Mouse (Mus musculus) cerebellum, adult 2 months (tissue): ENCODE measurements at regions not wholly inside any gene's neighbourhood (a gene's known extent, or its start where the extent isn't known, plus 50 kb on each side); places are given as distances from the start of the nearest gene placed in this dataset.

Source experiments
- CTCF ChIP-seq: fragments of 200-500 bp; IDR thresholded peaks from 2 replicates; pipeline ENCODE4 v1.5.1; 2011; ENCODE audit warnings: low read depth, mild to moderate bottlenecking, control low read depth, low read length, moderate library complexity, borderline replicate concordance; ENCODE audit not compliant: insufficient read depth
- POLR2A ChIP-seq: fragments of 200-500 bp; IDR thresholded peaks from 2 replicates; pipeline ENCODE4 v1.6.1; 2011; ENCODE audit warnings: low read length, control low read depth, borderline replicate concordance; ENCODE audit not compliant: insufficient read depth

- no peak for TF ChIP-seq CTCF
- TF ChIP-seq POLR2A, result no peak
Measured at GRCm38 (mm10) chr13:26154251-26154650, 615.7 kb downstream of the Hdgfl1 start.
